Mouse (Mus musculus) testis, postnatal 10 days (tissue): Measurements from ENCODE around the gene Dner.

ENCODE experiments used
- DNase-seq: peaks from one replicate; pipeline ENCODE4 v3.0.0; 2021; ENCODE audit warnings: low spot score

The Dner gene

DNA sequence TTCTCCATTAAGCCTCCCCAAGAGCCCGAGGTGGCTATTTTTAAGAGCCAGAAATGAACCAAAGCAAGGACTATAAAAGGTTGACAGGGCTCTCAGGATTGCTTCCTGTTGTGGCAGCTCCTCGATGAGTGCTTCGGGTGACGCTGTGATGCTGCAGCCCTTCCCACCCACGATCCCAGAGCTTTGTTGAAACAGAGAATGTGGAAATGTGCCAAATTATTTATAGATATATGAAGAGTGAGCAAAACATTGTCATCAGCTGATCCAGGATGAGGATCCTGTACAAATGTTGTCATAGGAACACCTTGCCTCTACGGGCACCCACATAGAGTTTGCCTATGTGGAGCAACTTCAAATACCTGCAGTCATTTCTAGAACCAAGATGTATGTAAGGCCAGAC lies 67.8 kb downstream of the Dner start:
- DNase-seq, result no peak

DNA sequence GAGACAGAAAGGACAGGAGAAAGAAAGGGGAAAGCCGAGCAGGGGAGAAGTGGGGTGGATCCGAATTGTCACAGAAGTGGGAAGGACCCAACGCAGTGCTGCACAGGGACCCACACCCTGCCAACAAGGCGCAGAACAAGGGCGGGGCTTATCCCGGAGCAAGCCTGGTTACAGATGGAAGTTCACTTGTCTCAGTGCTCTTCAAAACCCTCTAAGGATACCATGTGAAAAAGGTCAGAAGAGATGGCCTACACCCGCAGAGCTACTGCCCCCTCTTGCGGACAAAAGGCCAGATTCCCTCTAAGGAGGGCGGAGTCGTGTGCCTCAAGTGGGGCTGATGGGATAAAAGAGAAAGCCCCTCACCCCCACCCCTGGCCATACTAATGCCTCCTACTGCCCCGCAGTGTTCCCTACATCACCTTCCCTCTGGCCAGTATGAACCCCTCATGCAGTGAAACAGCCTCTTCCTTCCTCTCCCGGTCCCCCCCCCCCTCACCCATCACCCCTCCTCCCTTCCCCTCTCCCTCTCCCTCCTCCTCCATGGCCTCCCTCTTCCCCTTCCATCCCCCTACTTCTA lies 73.0 kb downstream of the Dner start:
- no peak for DNase-seq

DNA sequence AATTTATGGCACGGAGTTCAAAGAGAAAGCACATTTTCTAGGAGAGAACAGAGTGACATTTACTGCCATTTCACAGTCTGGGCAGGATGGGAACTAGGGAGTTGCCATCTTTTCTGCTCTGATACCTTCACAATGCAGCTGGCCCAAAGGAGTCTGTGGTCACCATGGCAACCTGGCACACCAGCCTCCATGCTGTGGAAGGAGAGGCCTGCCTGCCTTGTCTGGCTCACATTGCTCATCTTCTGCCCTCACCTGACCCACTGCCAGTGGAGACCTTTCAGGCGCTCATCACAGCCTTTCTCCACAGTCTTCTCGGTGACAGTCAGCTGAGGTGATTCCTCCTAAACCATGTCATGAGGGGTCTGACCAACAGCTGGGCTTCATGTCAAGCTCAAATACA lies 74.7 kb downstream of the Dner start:
- DNase-seq, result peak; percentile 43

DNA sequence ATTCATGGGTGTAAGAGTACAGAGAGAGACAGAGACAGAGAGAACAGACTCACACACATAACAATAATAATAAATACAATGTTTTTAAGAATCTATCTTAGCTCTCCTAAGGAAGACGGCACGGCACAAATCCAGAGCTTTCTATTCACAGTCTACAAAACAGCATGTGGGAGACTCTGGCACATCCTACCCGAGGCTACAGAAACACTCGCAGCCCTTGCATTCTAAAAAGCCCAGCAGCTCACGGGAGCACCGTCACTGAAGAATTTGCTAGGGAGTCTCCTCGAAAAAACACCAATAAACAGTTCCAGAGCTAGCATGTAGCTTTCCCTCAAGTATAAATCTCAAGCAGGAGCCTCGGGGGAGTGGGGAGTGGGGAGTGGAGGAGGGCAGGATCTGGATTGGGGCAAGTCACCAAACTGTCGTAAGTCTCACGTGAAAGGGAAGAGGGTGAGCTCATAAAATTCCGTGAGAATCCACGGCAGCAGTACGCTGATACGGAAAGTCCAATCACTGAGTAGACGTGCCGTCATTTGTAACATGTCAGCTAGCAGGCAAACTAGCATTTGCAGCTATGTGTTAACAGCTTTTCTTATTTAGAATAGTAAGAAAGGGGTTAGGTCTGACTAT lies 76.8 kb downstream of the Dner start:
- no peak for DNase-seq

DNA sequence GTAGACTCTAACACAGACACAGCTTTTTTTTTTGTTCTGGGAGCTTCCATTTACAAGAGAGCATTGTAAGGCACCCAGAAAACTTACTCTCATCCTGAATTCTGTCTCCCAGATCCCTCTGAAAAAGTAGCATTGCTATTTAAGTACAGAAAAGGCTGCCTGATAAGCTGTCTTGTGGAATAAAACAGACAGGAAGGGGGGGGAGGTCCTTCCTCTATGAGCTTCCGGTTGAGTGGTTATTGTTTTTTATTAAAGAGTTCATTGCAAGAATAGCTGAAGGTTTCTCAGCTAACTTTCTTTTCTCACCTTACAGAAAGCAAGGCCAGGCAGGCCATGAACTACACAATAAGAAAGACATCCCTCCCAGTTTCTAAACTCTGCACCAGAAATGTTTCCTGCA lies 77.9 kb downstream of the Dner start:
- DNase-seq, result no peak

DNA sequence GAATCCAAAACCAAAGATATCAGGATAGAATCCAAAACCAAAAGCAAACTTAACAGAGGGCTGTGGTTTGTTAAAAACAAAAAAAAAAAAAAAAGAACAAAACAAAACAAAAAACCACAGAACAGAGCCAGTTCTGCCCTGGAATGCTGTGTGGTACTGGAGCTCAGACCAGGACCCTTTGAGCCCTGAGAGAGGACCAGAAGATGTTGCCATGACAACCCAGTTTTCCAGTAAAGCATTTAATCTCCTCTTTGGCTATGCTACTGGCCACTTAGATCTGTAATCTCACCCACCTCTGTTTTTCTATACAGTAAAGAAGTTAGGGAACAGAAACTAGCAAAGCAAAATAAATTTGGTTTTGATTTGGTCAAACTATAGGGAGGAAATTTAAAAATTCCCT lies 79.9 kb downstream of the Dner start:
- DNase-seq, result no peak

DNA sequence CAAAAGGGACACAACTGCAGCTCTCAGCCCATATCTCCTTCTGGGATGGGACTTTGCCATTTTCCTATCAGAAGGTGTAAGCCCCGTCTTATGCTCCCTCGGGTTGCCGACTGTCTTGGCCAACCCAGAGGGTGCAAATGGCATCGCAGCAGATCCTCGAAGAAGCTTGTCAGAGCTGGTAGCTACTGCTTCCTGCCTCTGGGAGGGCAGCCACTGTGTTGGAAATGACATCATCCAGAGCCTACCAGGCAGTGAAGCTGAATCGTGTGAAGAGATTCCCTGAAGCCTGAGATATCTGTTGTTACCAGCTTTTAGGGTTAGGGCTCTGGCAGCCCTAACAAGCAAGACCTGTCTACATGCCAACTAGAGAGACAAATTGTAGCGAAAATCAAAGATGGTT lies 81.4 kb downstream of the Dner start:
- DNase-seq, result no peak

DNA sequence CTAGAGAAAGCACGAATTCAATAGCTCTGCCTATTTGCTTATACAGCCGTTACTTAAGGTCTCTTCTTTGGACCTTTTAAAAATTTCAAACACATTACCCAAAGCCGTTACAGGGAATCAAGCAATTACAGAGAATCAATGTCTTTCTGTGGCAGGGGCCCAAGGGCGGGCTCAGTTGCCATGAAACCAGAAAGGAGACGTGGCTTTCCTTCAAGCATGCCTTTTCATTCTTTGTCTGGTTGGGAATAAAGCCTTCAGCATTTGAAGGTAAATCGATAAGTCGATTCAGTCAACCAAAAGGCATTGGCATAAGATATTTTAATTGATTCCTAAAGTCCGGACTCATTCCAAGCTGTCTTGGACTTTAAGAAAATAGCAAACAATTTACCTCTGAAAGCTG lies 82.9 kb downstream of the Dner start:
- DNase-seq, result no peak

DNA sequence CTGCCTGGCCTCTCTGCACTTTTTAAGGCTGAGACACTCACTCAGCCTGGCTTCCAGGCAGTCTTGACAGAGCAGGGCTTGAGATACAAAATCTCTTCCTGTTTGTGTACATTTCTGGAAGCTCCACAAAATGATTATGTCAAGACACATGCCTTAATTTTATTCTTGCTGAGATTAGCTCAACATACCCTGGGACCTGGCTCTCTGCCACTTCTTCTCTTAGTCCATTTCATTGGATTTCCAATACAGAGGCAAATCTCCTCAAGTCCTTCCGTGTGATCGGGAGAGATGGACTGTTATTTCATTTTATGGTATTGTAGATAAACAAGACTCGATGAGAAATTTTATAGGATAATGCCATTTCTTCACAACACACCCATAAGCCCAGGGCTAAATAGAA lies 84.7 kb downstream of the Dner start:
- DNase-seq, result no peak

DNA sequence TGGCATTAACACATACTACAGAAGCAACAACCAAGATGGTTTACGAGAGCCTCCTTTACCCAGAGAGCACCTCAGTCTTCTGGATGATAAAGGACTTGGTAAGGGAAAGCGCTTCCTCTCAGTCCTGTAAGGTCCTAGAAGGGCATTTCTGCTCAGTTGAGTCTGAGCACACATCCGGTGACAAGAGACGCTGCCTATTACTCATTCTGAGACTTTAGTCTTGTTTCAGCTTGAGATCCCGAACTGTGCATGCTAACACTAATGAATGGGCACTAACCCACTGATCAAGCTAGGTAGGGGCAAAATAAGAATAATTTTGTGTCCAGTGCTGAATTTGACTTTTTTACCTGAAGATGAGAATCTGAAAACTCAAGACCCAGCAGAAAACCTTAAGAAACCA lies 97.0 kb downstream of the Dner start:
- DNase-seq, result no peak

DNA sequence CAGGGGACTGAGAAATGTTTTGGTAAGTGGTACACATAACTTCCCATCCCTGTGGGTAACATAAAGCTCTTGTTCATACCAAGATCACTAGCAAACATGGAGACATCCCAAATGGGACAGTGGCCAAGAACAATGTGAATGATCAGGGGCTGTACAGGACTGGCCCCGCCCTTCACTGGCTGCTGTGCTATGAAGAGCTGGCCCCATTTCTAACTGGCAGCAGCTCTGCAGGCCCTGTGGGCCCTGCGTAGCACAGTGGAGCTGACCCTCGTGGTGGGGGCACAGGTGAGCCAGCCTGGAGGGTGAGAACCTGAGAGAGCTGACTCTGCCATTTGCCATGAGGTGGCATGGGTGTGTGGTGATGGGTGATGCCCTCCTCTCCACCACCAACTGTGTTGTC lies 100.0 kb downstream of the Dner start:
- no peak for DNase-seq

DNA sequence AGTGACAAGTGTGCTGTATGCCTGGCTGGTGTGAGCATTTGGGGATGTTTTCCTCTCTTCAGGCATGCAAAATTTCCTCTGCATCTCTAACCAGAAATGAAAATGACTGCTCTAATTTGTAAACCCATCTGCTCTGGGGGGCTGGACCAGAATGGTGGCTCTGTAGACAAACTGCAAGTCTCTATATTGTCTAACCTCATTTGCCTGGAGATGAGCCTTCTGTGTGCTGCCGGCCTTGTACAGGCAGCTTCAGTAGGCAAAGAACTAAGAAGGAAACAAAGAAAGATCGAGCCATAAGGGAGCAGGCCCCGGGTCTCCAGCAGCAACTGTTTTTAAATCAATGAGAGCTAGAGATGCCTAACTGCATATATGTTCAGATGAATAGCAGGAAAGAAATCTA lies 103.6 kb downstream of the Dner start:
- no peak for DNase-seq

DNA sequence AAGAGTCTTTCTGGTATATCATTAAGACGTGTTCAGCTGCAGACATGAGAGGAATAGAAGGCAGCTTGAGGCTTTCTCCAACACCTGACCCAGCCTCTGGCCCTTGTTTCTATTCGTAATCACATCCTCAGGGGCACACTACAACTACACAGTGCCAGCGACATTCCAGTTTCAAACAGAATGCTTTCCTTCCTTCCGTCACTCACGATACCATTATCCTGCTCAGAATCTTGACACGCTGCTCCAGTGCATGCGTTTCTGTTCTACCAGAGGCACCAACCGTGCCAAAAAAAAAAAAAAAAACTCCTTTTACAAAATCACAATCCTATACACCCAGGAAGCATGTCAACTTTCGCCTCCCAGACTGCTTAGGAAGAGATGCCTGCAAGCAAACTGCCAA lies 105.5 kb downstream of the Dner start:
- DNase-seq, result no peak

DNA sequence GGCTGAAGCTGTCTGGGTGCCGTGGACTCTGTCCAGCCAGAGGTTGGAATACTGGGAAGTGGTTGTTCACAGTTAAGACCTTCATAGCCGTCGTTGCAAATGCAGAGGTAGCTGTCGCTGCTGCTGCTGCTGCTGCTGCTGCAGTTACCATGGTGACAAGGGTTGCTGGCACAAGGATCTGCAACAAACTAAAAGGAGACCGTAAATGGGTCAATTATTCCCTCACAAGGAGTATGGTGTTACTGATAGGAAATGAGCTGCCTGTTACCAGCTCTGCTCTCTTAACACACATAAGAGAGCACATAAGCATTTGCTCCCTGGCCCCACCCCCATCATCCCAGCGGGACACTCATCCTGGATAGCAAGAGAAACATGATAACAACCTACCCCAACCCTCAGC lies 110.6 kb downstream of the Dner start:
- DNase-seq, result no peak

DNA sequence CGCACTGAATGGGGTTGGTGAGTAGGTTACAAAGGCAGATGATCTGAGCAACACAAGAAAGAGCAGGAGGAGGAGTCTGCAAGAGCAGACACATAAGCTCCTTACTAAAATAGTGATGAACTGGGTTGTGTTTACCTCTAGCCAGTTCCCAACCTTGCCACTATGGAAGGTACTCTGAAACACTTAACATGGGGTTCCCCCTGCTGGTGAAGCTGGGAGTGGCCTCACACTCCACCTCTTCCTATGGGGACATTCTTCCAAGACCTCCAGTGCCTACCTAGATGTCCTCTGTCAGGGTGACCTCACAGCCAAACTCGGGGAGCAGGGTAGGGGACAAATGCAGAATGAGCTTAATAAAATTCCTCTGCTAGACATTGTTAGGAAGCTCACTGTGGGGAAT lies 114.2 kb downstream of the Dner start:
- peak; percentile 82 for DNase-seq

DNA sequence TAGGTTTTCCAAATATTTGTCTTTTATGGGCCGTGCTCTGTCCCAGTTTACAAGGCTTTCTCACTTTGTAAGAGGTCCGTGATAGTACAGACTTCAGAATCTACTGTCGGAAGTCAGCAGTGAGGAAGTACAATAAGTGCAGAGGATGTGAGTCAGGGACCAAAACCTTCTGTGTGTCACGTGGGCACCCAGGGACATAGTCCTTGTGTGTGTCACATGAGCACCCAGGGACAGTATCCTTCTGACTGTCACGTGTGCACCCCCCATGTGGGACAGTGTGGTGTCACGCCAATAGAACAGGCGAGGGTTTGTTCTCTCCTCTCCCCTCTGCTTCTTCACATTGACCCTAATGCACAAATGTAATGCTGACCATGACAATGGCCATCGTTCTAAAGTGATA lies 134.2 kb downstream of the Dner start:
- no peak for DNase-seq

DNA sequence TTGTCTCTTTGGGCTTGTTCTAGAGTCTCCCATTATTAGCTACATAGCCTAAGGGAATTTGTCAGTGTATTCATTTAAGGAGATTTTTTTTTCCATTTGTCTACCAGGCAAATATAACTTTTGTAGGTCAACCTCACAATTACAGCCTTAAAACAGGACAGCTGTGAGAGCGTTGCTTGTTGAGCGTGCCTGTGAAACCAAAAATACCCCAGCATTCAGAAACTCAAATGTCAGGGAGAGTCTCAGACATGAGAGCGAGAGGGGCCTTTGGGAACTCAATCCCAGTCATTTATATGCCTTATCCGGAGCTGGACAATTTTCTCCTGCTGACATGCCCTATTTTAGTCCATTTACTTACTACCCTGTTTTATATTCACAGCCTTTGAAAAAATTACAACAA lies 134.6 kb downstream of the Dner start:
- no peak for DNase-seq

DNA sequence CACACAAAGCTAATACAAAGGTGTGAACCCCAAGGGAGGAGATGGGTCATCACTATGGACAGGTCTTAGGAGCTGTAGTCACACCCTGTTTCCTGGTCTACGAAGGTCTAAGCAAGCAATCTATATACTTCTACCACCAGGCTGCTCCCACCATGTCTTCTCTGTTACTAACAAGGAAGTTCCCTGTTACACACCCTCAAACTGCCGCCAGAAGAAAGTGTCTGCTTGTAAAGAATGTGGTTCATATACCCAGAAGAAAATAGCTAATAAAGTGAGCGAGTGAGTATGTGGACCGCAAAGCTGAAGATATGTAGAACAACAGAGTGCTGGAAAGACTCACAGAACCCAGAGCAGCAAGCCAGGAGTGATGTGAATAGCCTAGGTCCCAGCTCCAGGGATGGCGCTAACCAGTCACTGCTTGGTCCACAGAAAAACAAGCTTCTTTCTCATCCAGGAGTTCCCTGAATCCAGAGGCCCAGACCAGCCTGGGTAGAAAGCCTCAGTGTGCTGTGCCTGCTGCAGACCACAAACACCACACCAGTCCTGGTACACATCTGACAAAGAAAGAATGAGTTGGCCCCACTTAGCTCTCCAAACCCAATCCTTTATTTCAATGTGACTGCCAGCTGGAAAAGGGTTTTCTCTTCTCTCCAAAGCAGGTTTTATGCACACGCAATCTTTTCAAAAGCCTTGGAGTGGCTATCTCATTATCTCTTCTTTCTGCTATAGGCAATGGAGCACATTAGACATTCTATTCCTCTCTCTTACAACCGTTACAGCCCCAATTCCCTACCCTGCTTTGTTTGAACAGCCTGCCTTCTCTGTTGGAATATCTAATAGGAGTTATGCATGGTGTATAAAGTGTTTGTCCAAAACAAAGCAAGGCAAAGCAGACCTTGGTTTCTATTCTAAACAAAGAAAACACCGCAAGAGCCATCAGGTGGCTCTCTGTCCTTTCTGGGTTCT lies 139.2 kb downstream of the Dner start:
- no peak for DNase-seq

DNA sequence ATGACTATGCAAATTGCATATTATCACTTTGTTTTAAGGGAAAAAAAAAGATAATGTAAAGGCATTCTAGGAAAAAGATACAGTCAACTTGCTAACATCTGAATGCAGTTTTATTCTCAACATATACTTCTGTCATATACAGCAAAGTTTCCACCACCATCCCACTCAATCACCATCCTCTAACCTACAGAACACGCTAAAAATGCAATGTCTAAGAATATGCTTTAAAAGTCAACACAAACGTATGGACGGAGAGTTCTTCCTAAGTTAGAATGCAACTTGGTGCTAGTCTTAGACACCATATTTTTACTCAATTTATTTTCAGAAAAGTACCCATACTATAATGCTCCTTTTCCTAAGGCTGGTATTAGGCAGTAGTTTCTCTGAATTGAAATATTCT lies 144.0 kb downstream of the Dner start:
- no peak for DNase-seq

DNA sequence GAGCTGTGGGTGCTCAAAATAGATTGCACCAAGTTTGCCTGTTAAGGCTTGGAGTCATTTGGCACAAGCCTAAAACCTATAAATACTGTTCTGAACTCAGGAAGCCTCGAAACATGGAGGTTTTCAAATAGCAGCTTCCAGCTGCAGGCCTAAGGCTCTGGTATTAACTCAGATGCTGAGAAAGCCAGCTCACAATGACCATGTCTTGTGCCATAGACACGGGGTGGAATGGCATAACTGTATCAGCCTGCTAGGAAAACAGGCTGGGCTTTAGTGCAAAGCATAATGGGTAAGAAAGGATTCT lies 146.0 kb downstream of the Dner start:
- DNase-seq, result no peak

DNA sequence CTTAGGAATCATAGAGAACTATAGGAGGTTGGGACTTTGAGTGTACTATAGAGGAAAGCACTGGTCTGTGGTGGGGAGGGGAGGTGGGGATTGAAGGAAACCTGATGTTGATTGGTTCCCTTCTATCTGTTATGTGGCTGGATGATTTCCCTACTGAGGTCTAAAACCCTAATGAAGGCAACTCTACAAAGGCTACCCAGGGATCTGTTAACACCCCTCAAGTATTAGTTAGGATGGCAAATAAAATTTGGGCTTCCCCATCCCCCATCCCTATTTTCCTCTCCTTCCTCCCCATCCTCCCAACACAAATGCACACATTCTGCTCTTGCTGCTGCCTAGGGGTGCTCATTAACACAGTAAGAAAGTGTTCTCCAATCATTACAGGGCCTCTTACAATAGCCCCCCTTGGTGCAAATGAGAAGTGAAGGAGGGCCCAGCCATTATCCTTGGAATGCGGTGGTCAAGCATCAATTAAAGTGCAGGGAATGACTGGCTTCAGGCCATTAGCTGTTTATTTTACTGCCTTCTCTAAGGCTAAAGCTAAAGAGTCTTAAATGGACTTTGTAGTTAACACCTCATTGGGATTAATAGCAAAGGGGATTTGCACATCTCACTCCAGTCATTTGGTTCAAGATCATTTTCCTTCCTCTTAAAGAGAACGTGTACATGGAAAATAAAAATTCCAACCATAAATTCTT lies 146.5 kb downstream of the Dner start:
- no peak for DNase-seq

DNA sequence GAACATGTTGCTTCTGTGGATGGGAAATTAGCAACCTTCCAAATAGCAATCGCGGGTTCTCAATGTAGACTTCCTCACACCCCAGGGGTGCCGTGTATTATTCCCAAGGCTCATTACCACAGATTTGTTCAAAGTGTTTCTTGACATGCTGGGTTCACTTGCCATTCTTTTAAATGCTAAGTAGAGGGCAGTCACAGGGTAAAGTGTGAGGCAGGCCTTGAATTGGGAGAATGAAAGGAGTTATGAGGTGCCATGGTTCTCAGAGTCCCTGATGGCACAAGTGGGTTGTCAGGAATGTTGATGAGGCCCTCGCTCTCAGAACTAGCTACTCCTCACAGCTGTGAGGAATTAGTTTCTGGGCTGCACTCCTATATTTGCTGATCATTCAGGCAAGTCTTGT lies 160.0 kb downstream of the Dner start:
- no peak for DNase-seq

DNA sequence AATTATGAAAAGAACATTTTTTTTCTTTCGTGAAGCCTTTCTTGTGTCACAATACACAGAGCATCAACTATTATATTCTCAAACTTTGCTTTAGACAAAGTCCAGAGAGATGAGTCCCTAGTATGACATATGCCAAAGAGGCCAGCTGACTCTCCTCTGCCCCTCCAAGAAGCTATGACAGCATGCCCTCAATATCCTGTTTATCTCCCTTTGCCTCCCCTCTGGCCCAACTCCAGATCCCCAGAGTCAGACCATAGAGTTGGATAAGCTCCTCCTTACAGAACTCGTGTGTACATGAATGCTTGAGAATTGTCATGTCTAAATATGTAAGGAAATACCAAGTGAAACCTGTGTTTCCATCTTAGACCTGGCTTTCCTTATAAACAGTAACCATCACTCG lies 170.5 kb downstream of the Dner start:
- DNase-seq, result no peak
